Mouse (Mus musculus): Measurements from ENCODE around the gene Prcd.

GRCm38 (mm10) chr11:116612554-116612953 lies 40.8 kb upstream of the Prcd start:
- TF ChIP-seq POLR2A (IDR thresholded peaks at IDR 0.05; ENCODE audit: borderline replicate concordance, control insufficient read depth, low read depth, low read length) (no peak), CTCF (IDR thresholded peaks at IDR 0.05; ENCODE audit: control insufficient read depth, insufficient read depth, low read length) (no peak)

Measured in bone marrow, adult 2 months (tissue).